Mouse (Mus musculus) MEL-GATA-1-ER (cell line): ENCODE data around the gene Creld2.

Experiments
- DNase-seq: peaks from one replicate; pipeline ENCODE4 v3.0.0-alpha.2; 2012; ENCODE audit warnings: low read depth; ENCODE audit errors: extremely low read depth

The Creld2 gene

GRCm38 (mm10) chr15:88866934-88867356 lies 47.5 kb downstream of the Creld2 start:
- no peak for DNase-seq

- no peak for DNase-seq
Measured at GRCm38 (mm10) chr15:88867368-88868023, 48.0 kb downstream of the Creld2 start.

- no peak for DNase-seq
Measured at GRCm38 (mm10) chr15:88868024-88868742, 48.7 kb downstream of the Creld2 start.

GRCm38 (mm10) chr15:88870418-88871185 lies 51.2 kb downstream of the Creld2 start:
- DNase-seq = no peak

GRCm38 (mm10) chr15:88874061-88874460 lies 54.6 kb downstream of the Creld2 start:
- DNase-seq = no peak

- DNase-seq = no peak
Measured at GRCm38 (mm10) chr15:88874477-88874876, 55.0 kb downstream of the Creld2 start.

GRCm38 (mm10) chr15:88875625-88876081 lies 56.2 kb downstream of the Creld2 start:
- DNase-seq = no peak
